Mouse (Mus musculus) heart, adult 2 months (tissue): ENCODE results near the gene Fam43a. TPM values are rescaled to one million over a fixed set of nuclear protein-coding genes. Genes with fewer than 3 reads are reported as not detected.

Experiments used
- DNase-seq, 2 experiments: peaks; one replicate each; pipeline ENCODE4 v3.0.0; 2021
- H3K27ac ChIP-seq: fragments of 200-600 bp; 2 replicates; pipeline ENCODE4 v1.8.1; 2022
- H3K27me3 ChIP-seq: fragments of 200-500 bp; 2 replicates; pipeline ENCODE4 v1.6.1; 2012; ENCODE audit warnings: mild to moderate bottlenecking, low read length, inconsistent platforms, mixed read lengths; ENCODE audit not compliant: control insufficient read depth, insufficient read depth
- H3K36me3 ChIP-seq: fragments of 200-500 bp; 2 replicates; pipeline ENCODE4 v1.6.1; 2012; ENCODE audit warnings: low read length, inconsistent platforms; ENCODE audit not compliant: control insufficient read depth, insufficient read depth
- H3K4me1 ChIP-seq: fragments of 200-500 bp; 2 replicates; pipeline ENCODE4 v1.6.1; 2011; ENCODE audit warnings: low read length; ENCODE audit not compliant: control insufficient read depth, insufficient read depth
- H3K4me3 ChIP-seq: fragments of 200-600 bp; 2 replicates; pipeline ENCODE4 v1.8.1; 2022
- H3K79me2 ChIP-seq: fragments of 200-500 bp; replicated peaks from 2 replicates; pipeline ENCODE4 v1.6.1; 2012; ENCODE audit warnings: mild to moderate bottlenecking, inconsistent platforms, low read length, moderate library complexity, mixed read lengths; ENCODE audit not compliant: control insufficient read depth, insufficient read depth
- H3K9ac ChIP-seq: fragments of 200-500 bp; 2 replicates; pipeline ENCODE4 v1.6.1; 2012; ENCODE audit warnings: low read depth, mild to moderate bottlenecking, control low read depth, inconsistent platforms, low read length, mixed read lengths
- CTCF ChIP-seq: fragments of 200-600 bp; IDR thresholded peaks from 2 replicates; pipeline ENCODE4 v1.8.1; 2022; ENCODE audit warnings: antibody characterized with exemption, mild to moderate bottlenecking, moderate library complexity
- EP300 ChIP-seq: fragments of 200-500 bp; IDR thresholded peaks from 2 replicates; pipeline ENCODE4 v1.6.1; 2011; ENCODE audit warnings: low read depth, low read length, control low read depth; ENCODE audit not compliant: insufficient read depth
- POLR2A ChIP-seq: fragments of 200-500 bp; IDR thresholded peaks from 2 replicates; pipeline ENCODE4 v1.6.1; 2011; ENCODE audit warnings: mild to moderate bottlenecking, low read depth, low read length, control low read depth; ENCODE audit not compliant: insufficient read depth
- WGBS: fragments of 180-500 bp; shearing (Covaris S2); methylation state at CpG from one replicate; pipeline ENCODE4 v1.1.7; 2018; 5-methylcytosine and 5-hydroxymethylcytosine counted together
- intact Hi-C: fragments of 180-260 bp; cut with DNase I; formaldehyde crosslinking; loops from one replicate; pipeline ENCODE4 v1.15.1; 2025
- polyA plus RNA-seq: library from polyadenylated mRNA; depleted of rRNA; stranded (reverse); fragments of >200 nt; gene quantifications from 2 replicates; pipeline ENCODE4 v1.2.3, GENCODE M21; 2012
- total RNA-seq, 2 experiments: library from RNA; stranded (reverse); gene quantifications; 2 replicates each; pipeline ENCODE4 v1.2.3; 2021

The Fam43a gene
- total and polyA plus RNA-seq, 3 experiments: 20.7 to 23.9 (median 22.6) TPM

- Histone ChIP-seq H3K36me3 (peaks cover 4% of the 10 kb centered on the region), H3K79me2 (peaks cover 3% of the 10 kb centered on the region), H3K27me3 (no peaks in the 10 kb centered on the region), H3K9ac (no peak overlapping the region), H3K4me3 (no peak overlapping the region), H3K27ac (peak overlapping the region; percentile 97), H3K4me1 (peaks cover 10% of the 10 kb centered on the region)
- DNase-seq: peak in 1 of 2 experiments; percentile 23
- no peak for TF ChIP-seq CTCF
- no peak for TF ChIP-seq EP300
- no peak for TF ChIP-seq POLR2A
- 42% methylated on average over 7 of the region's 7 CpGs for WGBS
- intact Hi-C loops: loop anchor here (1.0 kb wide), 1 partner anchor 50 kb away; no protein-coding TSS in a partner anchor
These were observed 5.2 kb downstream of the Fam43a start for GRCm38 (mm10) chr16:30604807-30605137.

- Histone ChIP-seq H3K79me2 (peaks cover 3% of the 10 kb centered on the region), H3K9ac (no peak overlapping the region), H3K4me3 (no peak overlapping the region), H3K36me3 (peaks cover 4% of the 10 kb centered on the region), H3K27me3 (no peaks in the 10 kb centered on the region), H3K27ac (no peak overlapping the region), H3K4me1 (peaks cover 10% of the 10 kb centered on the region)
- WGBS: 55% methylated on average over 6 of the region's 6 CpGs
- intact Hi-C loops: loop anchor here (1.0 kb wide), 1 partner anchor 49 kb away; no protein-coding TSS in a partner anchor
- TF ChIP-seq POLR2A: no peak
- TF ChIP-seq EP300: no peak
- TF ChIP-seq CTCF: no peak
- peak in 1 of 2 experiments; percentile 28 for DNase-seq
These were observed 6.0 kb downstream of the Fam43a start for GRCm38 (mm10) chr16:30605528-30605927.

- TF ChIP-seq CTCF (no peak), POLR2A (no peak), EP300 (no peak)
- H3K4me1 ChIP-seq: peaks cover 10% of the 10 kb centered on the region
- H3K79me2 ChIP-seq: no peaks in the 10 kb centered on the region
- intact Hi-C loops: no loop called here
- H3K36me3 ChIP-seq: peaks cover 4% of the 10 kb centered on the region
- H3K27ac ChIP-seq: no peak overlapping the region
- no peak overlapping the region for H3K4me3 ChIP-seq
- no peak overlapping the region for H3K9ac ChIP-seq
- DNase-seq: no peak
- H3K27me3 ChIP-seq: no peaks in the 10 kb centered on the region
- WGBS: 81% methylated on average over 3 of the region's 3 CpGs
These were observed 8.3 kb downstream of the Fam43a start for GRCm38 (mm10) chr16:30607868-30608267.

- no peaks in the 10 kb centered on the region for H3K79me2 ChIP-seq
- 80% methylated on average over 5 of the region's 5 CpGs for WGBS
- DNase-seq: no peak
- no peaks in the 10 kb centered on the region for H3K36me3 ChIP-seq
- H3K4me3 ChIP-seq: no peak overlapping the region
- H3K27ac ChIP-seq: no peak overlapping the region
- intact Hi-C loops: no loop called here
- no peak overlapping the region for H3K9ac ChIP-seq
- H3K27me3 ChIP-seq: no peaks in the 10 kb centered on the region
- no peaks in the 10 kb centered on the region for H3K4me1 ChIP-seq
- TF ChIP-seq CTCF: no peak
- no peak for TF ChIP-seq POLR2A
These were observed 11.8 kb downstream of the Fam43a start for GRCm38 (mm10) chr16:30611331-30611730.

- H3K4me3 ChIP-seq: no peak overlapping the region
- H3K27me3 ChIP-seq: no peaks in the 10 kb centered on the region
- TF ChIP-seq POLR2A: no peak
- H3K4me1 ChIP-seq: no peaks in the 10 kb centered on the region
- no peak for DNase-seq
- intact Hi-C loops: no loop called here
- no peak overlapping the region for H3K9ac ChIP-seq
- H3K36me3 ChIP-seq: no peaks in the 10 kb centered on the region
- no peak overlapping the region for H3K27ac ChIP-seq
- WGBS: 85% methylated on average over 7 of the region's 7 CpGs
- no peaks in the 10 kb centered on the region for H3K79me2 ChIP-seq
These were observed 13.6 kb downstream of the Fam43a start for GRCm38 (mm10) chr16:30613122-30613521.

- Histone ChIP-seq H3K4me1 (no peaks in the 10 kb centered on the region), H3K9ac (no peak overlapping the region), H3K4me3 (no peak overlapping the region), H3K79me2 (no peaks in the 10 kb centered on the region), H3K27ac (no peak overlapping the region), H3K27me3 (no peaks in the 10 kb centered on the region), H3K36me3 (no peaks in the 10 kb centered on the region)
- no peak for TF ChIP-seq POLR2A
- WGBS: 41% methylated on average over 5 of the region's 5 CpGs
- intact Hi-C loops: no loop called here
- DNase-seq: no peak
These were observed 14.6 kb downstream of the Fam43a start for GRCm38 (mm10) chr16:30614122-30614521.
